Mouse (Mus musculus) myocyte (in vitro differentiated cells): Measurements from ENCODE around the gene Rdh5. TPM values are rescaled to one million over a fixed set of nuclear protein-coding genes. Genes with fewer than 3 reads are reported as not detected.

Experiments
- H3K27me3 ChIP-seq: one replicate; pipeline ENCODE4 v1.6.1; 2011; ENCODE audit not compliant: control insufficient read depth, insufficient read depth, insufficient read length
- H3K36me3 ChIP-seq: one replicate; pipeline ENCODE4 v1.6.1; 2011; ENCODE audit not compliant: control insufficient read depth, insufficient read depth
- H3K4me2 ChIP-seq: one replicate; pipeline ENCODE4 v1.6.1; 2011; ENCODE audit warnings: low read depth, control low read depth
- H3K4me3 ChIP-seq: one replicate; pipeline ENCODE4 v1.5.1; 2011; ENCODE audit warnings: mild to moderate bottlenecking, control low read depth, moderate library complexity
- H3K79me2 ChIP-seq: one replicate; pipeline ENCODE4 v1.6.1; 2011; ENCODE audit not compliant: control insufficient read depth, insufficient read depth
- H3ac ChIP-seq: one replicate; pipeline ENCODE4 v1.6.1; 2011; ENCODE audit not compliant: control insufficient read depth, insufficient read length
- CEBPB ChIP-seq: IDR thresholded peaks from 2 replicates; pipeline ENCODE4 v1.6.1; 2011; ENCODE audit warnings: mild to moderate bottlenecking, moderate library complexity; ENCODE audit not compliant: poor library complexity, insufficient read depth, severe bottlenecking
- E2F4 ChIP-seq: IDR thresholded peaks from one replicate; pipeline ENCODE4 v1.6.1; 2011; ENCODE audit warnings: mild to moderate bottlenecking, control low read depth, moderate library complexity; ENCODE audit not compliant: insufficient read depth
- MYOD1 ChIP-seq, 3 experiments: IDR thresholded peaks; one replicate each; pipeline ENCODE4 v1.6.1; 2011; ENCODE audit warnings: control low read depth in 2 of 3, low read depth in 2 of 3, mild to moderate bottlenecking in 2 of 3, moderate library complexity in 1 of 3; ENCODE audit not compliant: insufficient read length in 2 of 3, control insufficient read depth in 1 of 3
- MYOG ChIP-seq, 3 experiments: IDR thresholded peaks; one replicate each; pipeline ENCODE4 v1.6.1; 2011; ENCODE audit warnings: control low read depth in 2 of 3, low read depth in 2 of 3, mild to moderate bottlenecking in 2 of 3; ENCODE audit not compliant: insufficient read length in 2 of 3, control insufficient read depth in 1 of 3, insufficient read depth in 1 of 3
- POLR2A ChIP-seq: IDR thresholded peaks from one replicate; pipeline ENCODE4 v1.6.1; 2011; ENCODE audit warnings: low read depth, mild to moderate bottlenecking, control low read depth, moderate library complexity; ENCODE audit not compliant: insufficient read length
- POLR2AphosphoS2 ChIP-seq: IDR thresholded peaks from one replicate; pipeline ENCODE4 v1.6.1; 2011; ENCODE audit warnings: low read depth, control low read depth; ENCODE audit not compliant: insufficient read length
- REST ChIP-seq: IDR thresholded peaks from one replicate; pipeline ENCODE4 v1.6.1; 2011; ENCODE audit warnings: mild to moderate bottlenecking, control low read depth, moderate library complexity; ENCODE audit not compliant: insufficient read depth, insufficient read length
- SRF ChIP-seq: IDR thresholded peaks from one replicate; pipeline ENCODE4 v1.6.1; 2011; ENCODE audit warnings: low read depth; ENCODE audit not compliant: control insufficient read depth, insufficient read length
- TCF12 ChIP-seq: IDR thresholded peaks from one replicate; pipeline ENCODE4 v1.6.1; 2011; ENCODE audit warnings: mild to moderate bottlenecking, control low read depth; ENCODE audit not compliant: poor library complexity, insufficient read depth, severe bottlenecking
- TCF3 ChIP-seq: IDR thresholded peaks from one replicate; pipeline ENCODE4 v1.6.1; 2011; ENCODE audit warnings: low read depth, control low read depth; ENCODE audit not compliant: insufficient read length
- USF1 ChIP-seq: IDR thresholded peaks from one replicate; pipeline ENCODE4 v1.6.1; 2011; ENCODE audit warnings: low read depth, mild to moderate bottlenecking, control low read depth, moderate library complexity
- polyA plus RNA-seq: library from polyadenylated mRNA; unstranded; fragments of >200 nt; fragmentation: generic; extraction: Trizol; gene quantifications from one replicate; pipeline ENCODE4 v1.2.1, GENCODE M21; 2012; ENCODE audit warnings: missing spikeins

Gene Rdh5
- polyA plus RNA-seq, 1 experiment: 63.3 TPM

GRCm38 (mm10) chr10:128935826-128936440 lies 13.2 kb upstream of the Rdh5 start:
- TF ChIP-seq POLR2AphosphoS2: peak; percentile 64
- TF ChIP-seq POLR2A: peak; percentile 50
- TF ChIP-seq CEBPB: no peak
- TF ChIP-seq SRF: no peak
- Histone ChIP-seq H3K4me3 (peak overlapping the region; percentile 91), H3ac (peak overlapping the region; percentile 47), H3K4me2 (peak overlapping the region; percentile 98), H3K36me3 (peaks cover 14% of the 10 kb centered on the region), H3K79me2 (peaks cover 82% of the 10 kb centered on the region), H3K27me3 (no peaks in the 10 kb centered on the region)

DNA sequence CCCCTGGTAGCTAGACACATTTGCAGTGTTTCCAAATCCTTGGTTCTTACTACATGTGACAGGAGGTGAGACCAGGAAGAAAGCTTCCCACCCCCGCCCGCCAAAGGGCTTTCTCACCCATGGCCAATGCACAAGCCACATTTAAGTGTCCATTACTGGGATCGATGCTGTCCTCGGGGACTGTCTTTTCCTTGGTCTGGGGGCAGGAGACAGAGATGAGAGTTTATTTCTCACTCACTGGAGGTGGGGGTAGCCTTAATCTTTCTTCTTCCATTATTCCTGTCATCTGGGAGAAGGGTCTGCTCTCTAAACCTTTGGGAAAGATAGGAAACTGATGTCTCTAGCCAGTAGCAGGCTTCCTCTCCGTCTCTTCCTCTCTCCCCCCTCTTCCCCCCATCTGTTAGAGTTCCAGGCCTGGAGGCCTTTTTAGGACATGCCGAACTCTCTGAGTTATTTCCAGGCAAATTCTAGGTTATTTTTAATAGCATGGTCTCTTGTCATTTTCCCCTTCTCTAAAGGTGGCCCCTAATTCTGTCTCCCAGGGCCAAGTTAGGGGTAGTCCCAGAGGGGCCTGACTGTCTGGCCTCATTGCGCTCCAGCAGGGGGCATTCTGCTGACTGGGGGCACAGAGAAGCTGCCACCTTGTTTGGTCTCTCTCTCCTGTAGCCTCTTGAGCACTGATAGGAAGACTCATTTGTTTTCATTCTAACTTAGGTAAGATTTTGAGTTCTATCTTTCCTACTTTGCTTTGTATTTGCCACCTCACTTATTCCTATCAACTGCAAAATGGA lies 12.5 kb upstream of the Rdh5 start:
- TF ChIP-seq TCF3: no peak
- peaks cover 7% of the 10 kb centered on the region for H3K36me3 ChIP-seq
- peak overlapping the region; percentile 98 for H3K4me2 ChIP-seq
- peak overlapping the region; percentile 91 for H3K4me3 ChIP-seq
- H3K27me3 ChIP-seq: no peaks in the 10 kb centered on the region
- peaks cover 74% of the 10 kb centered on the region for H3K79me2 ChIP-seq
- peak overlapping the region; percentile 47 for H3ac ChIP-seq

DNA sequence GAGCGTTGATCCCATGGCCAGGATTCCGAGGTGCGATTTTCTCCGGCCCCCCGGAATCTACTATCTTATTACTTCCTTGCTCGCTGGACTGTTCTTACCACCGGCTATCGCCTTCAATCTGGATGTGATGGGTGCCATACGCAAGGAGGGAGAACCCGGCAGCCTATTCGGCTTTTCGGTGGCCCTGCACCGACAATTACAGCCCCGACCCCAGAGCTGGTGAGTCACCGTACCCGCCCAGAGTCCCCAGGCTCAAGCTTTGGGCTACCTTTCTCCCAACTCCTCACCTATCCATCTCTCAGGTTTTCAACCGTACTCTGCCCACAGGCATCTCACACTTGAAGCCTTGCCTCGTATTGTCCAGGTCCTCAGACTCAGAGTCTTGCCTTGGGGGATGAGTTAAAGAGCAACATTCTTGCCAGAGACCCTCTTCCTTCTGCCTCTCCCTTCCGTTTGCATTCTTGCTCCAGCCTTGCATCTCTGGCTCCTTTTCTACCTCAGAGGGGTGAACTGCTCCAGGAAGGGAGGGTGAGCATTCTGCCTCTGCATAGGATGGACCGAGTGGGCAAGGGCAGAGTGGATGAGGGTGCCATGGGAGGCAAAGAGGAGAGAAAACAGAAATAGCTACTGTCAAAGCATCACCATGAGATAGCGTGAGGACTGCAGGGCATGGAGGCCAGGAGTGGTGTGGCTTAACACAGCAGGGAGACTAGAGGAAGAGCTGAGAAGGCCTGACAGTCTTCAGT lies 11.5 kb upstream of the Rdh5 start:
- H3K27me3 ChIP-seq: no peaks in the 10 kb centered on the region

DNA sequence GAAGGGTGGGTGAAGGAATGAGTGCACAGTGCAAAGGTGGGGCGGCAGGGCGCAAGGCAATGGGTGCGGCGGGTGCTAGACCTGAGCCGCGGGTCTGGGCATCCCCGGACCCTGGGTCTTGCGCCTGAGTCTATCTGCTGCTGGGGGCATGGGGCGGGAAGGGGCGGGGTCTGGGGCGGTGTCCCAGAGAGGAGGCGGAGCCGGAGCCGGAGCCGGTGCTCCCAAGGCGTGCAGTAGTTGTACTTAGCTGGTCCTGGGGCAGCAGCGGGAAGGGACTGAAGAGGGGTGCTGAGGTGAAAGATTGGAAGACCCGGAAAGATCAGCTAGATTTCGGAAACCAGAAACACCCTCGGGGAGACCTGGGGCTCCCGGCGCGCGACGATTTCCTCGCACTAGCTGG lies 10.9 kb upstream of the Rdh5 start, which contains the start of gene Itga7:
TSS of gene Itga7 (plus strand) at position 245 of the 400 bp plus-strand sequence.
- H3K4me2 ChIP-seq: peak within 1 kb of the TSS; percentile 98
- no peaks in the 10 kb centered on the region for H3K27me3 ChIP-seq
- peak within 1 kb of the TSS; percentile 91 for H3K4me3 ChIP-seq
- peak in 1 of 3 experiments; percentile 3 for TF ChIP-seq MYOD1 (IDR thresholded peaks at IDR 0.05; ENCODE audit: control insufficient read depth in 1 of 3, insufficient read length in 2 of 3, low read depth in 2 of 3)
- peak; percentile 82 for TF ChIP-seq POLR2A
- no peak for TF ChIP-seq CEBPB
- TF ChIP-seq E2F4: no peak
- TF ChIP-seq REST: no peak
- no peak for TF ChIP-seq MYOG (IDR thresholded peaks at IDR 0.05; ENCODE audit: control insufficient read depth in 1 of 3, insufficient read depth in 1 of 3, insufficient read length in 2 of 3, low read depth in 2 of 3)
- no peak for TF ChIP-seq USF1
- peak; percentile 84 for TF ChIP-seq POLR2AphosphoS2
- H3K36me3 ChIP-seq: no peaks in the 10 kb centered on the region
- H3K79me2 ChIP-seq: peaks cover 58% of the 10 kb centered on the region
- peak within 1 kb of the TSS; percentile 47 for H3ac ChIP-seq

More for the DNA sequence above, 11.5 kb upstream of the Rdh5 start:
- Histone ChIP-seq H3K4me3 (peak overlapping the region; percentile 91), H3K36me3 (no peaks in the 10 kb centered on the region), H3ac (peak overlapping the region; percentile 47), H3K79me2 (peaks cover 64% of the 10 kb centered on the region), H3K4me2 (peak overlapping the region; percentile 98)
- TF ChIP-seq POLR2A: peak; percentile 10
- no peak for TF ChIP-seq TCF12
- TF ChIP-seq POLR2AphosphoS2: peak; percentile 18

DNA sequence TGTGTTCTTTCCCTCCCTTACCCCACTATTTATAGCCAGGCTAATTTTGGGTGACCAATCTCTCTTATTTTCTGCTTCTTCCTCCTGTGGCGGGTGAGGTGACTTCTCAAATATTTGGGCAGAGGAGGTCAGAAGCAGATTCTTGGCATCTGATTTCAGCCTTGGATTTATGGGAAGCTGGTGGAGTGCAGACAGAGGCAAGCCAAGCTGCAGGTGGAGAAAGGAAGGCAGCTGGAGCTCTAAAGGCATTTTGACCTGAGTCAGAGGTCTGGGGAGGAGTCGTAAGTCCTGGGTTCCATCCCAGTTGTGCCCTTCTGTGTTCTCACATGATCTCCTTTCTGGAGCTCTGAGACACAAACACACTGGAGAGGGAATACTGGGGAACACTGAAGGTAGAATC lies 8.8 kb upstream of the Rdh5 start:
- Histone ChIP-seq H3K27me3 (no peaks in the 10 kb centered on the region), H3K36me3 (no peaks in the 10 kb centered on the region), H3ac (no peak overlapping the region), H3K4me2 (peak overlapping the region; percentile 91), H3K79me2 (peaks cover 37% of the 10 kb centered on the region), H3K4me3 (no peak overlapping the region)
- TF ChIP-seq TCF12: peak; percentile 91
- peak; percentile 58 for TF ChIP-seq TCF3
- TF ChIP-seq USF1: peak; percentile 14
- no peak for TF ChIP-seq SRF
- TF ChIP-seq CEBPB: peak; percentile 36; the same call in 1 of the 2 replicates
- TF ChIP-seq MYOG (IDR thresholded peaks at IDR 0.05; ENCODE audit: control insufficient read depth in 1 of 3, insufficient read depth in 1 of 3, insufficient read length in 2 of 3, low read depth in 2 of 3): peak; percentile 25 to 93 (median 88)
- no peak for TF ChIP-seq POLR2A
- TF ChIP-seq MYOD1 (IDR thresholded peaks at IDR 0.05; ENCODE audit: control insufficient read depth in 1 of 3, insufficient read length in 2 of 3, low read depth in 2 of 3): peak; percentile 73 to 92 (median 89)
